Mouse (Mus musculus) heart, embryonic 11.5 days (tissue): ENCODE measurements at regions not wholly inside any gene's neighbourhood (a gene's known extent, or its start where the extent isn't known, plus 50 kb on each side); places are given as distances from the start of the nearest gene placed in this dataset.

ENCODE experiments used
- ATAC-seq: fragments of 200-750 bp; cut with Nextera tagmentation; replicated peaks from 2 replicates; pipeline ENCODE4 v1.8.0; 2017; ENCODE audit warnings: moderate library complexity; ENCODE audit not compliant: insufficient number of reproducible peaks, low FRiP score, low TSS enrichment
- H3K27ac ChIP-seq: fragments of 300-500 bp; sonication (generic); 2 replicates; pipeline ENCODE4 v1.5.1; 2014; ENCODE audit warnings: mild to moderate bottlenecking, low read depth, low read length
- H3K27me3 ChIP-seq: fragments of 300-500 bp; sonication (generic); 2 replicates; pipeline ENCODE4 v1.6.1; 2014; ENCODE audit warnings: mild to moderate bottlenecking, low read length, mixed read lengths; ENCODE audit not compliant: control insufficient read depth, insufficient read depth
- H3K36me3 ChIP-seq: fragments of 300-500 bp; sonication (generic); 2 replicates; pipeline ENCODE4 v1.6.1; 2014; ENCODE audit warnings: mild to moderate bottlenecking, low read length, moderate library complexity, mixed read lengths; ENCODE audit not compliant: control insufficient read depth, insufficient read depth
- H3K4me1 ChIP-seq: fragments of 300-500 bp; sonication (generic); 2 replicates; pipeline ENCODE4 v1.6.1; 2014; ENCODE audit warnings: low read length; ENCODE audit not compliant: control insufficient read depth, insufficient read depth
- H3K4me2 ChIP-seq: fragments of 300-500 bp; sonication (generic); 2 replicates; pipeline ENCODE4 v1.6.1; 2014; ENCODE audit warnings: mild to moderate bottlenecking, moderate library complexity
- H3K4me3 ChIP-seq: fragments of 300-500 bp; sonication (generic); 2 replicates; pipeline ENCODE4 v1.5.1; 2014; ENCODE audit warnings: low read depth, low read length
- H3K9ac ChIP-seq: fragments of 300-500 bp; sonication (generic); 2 replicates; pipeline ENCODE4 v1.6.1; 2014; ENCODE audit warnings: mild to moderate bottlenecking, low read depth, low read length, moderate library complexity
- H3K9me3 ChIP-seq: fragments of 300-500 bp; sonication (generic); replicated peaks from 2 replicates; pipeline ENCODE4 v1.6.1; 2016; ENCODE audit warnings: low read length; ENCODE audit not compliant: control insufficient read depth
- WGBS: fragments of 180-500 bp; shearing (Covaris S2); extraction: QIAGEN DNeasy Blood & Tissue Kit; methylation state at CpG from one replicate; pipeline ENCODE4 v1.1.7; 2014; ENCODE audit not compliant: insufficient replicate concordance; 5-methylcytosine and 5-hydroxymethylcytosine counted together

- no peak for ATAC-seq
- no peaks in the 10 kb centered on the region for H3K27me3 ChIP-seq
- WGBS: 32% methylated on average over 8 of the region's 8 CpGs
- no peak overlapping the region for H3K27ac ChIP-seq
- no peaks in the 10 kb centered on the region for H3K36me3 ChIP-seq
- H3K9ac ChIP-seq: no peak overlapping the region
- H3K4me2 ChIP-seq: no peak overlapping the region
- no peaks in the 10 kb centered on the region for H3K9me3 ChIP-seq
- H3K4me1 ChIP-seq: 0 out of 2 replicates have a peak, but pooled peaks cover 2% of the 10 kb centered on the region
- H3K4me3 ChIP-seq: no peak overlapping the region
These were observed 211.5 kb downstream of the Galc start for GRCm38 (mm10) chr12:98047765-98048164.

DNA sequence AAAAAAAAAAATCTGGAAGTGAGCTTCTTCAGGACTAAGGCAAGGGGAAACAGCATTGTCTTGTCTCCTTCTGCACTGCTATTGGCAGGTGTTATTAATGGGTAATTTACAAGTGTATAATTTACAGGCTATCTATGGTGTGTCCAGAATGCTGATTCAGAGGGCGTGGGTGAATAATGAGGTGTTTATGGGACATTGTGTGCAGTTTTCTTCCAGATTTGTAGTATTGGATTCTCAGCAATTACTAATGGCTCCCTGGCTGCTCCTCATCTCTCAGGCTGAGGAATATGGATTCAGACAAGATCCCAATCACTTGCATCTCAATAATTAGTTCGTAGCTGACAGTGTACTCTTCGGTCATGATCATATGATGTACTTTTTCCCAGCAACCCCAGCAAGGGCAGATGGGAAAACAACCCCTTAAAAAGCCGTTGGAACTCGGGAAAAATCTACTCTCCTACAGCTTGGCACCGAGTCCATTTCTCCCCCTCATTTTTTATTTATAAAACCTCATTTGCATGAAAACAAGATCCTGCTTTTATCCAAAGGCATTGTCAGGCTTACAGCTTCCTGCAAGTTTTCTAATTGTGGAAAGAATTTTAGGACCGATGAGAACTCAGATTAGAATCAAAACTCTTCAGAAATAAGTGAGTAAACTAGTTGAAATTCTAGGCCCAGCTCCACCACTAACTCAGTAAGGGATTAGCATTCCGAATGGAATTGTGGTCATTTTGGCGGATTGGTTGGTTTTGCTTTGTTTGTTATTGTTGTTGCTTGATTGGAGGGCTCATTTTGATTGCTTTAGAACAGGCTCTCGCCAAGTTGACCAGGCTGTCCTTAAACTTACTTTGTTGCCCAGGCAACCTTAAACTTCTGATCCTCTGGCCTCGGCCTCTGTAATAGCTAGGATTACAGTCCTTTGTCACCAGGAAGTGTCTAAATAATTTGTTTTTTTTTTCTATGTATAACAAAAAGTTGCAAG, 212.5 kb downstream of the Galc start:
- no peaks in the 10 kb centered on the region for H3K27me3 ChIP-seq
- ATAC-seq: no peak
- no peak overlapping the region for H3K27ac ChIP-seq
- H3K9me3 ChIP-seq: no peaks in the 10 kb centered on the region
- 78% methylated on average over 11 of the region's 11 CpGs for WGBS
- H3K36me3 ChIP-seq: no peaks in the 10 kb centered on the region
- no peak overlapping the region for H3K4me2 ChIP-seq
- H3K4me1 ChIP-seq: 0 out of 2 replicates have a peak, but pooled peaks cover 2% of the 10 kb centered on the region
- H3K4me3 ChIP-seq: no peak overlapping the region
- H3K9ac ChIP-seq: no peak overlapping the region

GRCm38 (mm10) chr12:98045784-98046458, 213.3 kb downstream of the Galc start:
- no peak overlapping the region for H3K9ac ChIP-seq
- ATAC-seq: no peak
- 0 out of 2 replicates have a peak, but pooled peaks cover 2% of the 10 kb centered on the region for H3K4me1 ChIP-seq
- H3K4me3 ChIP-seq: no peak overlapping the region
- 70% methylated on average over 5 of the region's 5 CpGs for WGBS
- no peaks in the 10 kb centered on the region for H3K27me3 ChIP-seq
- H3K4me2 ChIP-seq: no peak overlapping the region
- no peaks in the 10 kb centered on the region for H3K36me3 ChIP-seq
- no peaks in the 10 kb centered on the region for H3K9me3 ChIP-seq
- no peak overlapping the region for H3K27ac ChIP-seq

DNA sequence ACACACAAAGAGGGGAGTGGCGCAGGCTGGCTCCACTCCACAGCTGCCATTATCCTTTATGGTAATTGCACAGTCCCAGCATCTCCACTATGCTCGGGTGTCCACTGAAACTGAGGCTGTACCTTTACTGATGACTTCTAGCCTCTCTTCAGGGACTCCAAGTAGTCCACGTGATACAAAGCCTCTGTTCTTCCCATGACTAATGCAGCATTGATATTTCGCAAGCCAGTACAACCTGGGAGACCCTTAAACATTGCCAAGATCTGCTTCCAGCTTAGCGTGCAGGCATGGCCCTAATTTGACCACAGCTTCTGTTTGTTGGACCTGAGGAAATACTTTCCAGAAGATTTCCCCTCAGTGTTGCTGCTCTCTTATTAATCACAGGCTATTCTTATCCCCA, 215.8 kb downstream of the Galc start:
- ATAC-seq: no peak
- 71% methylated on average over 5 of the region's 5 CpGs for WGBS
- Histone ChIP-seq H3K9ac (no peak overlapping the region), H3K27ac (no peak overlapping the region), H3K4me3 (no peak overlapping the region), H3K36me3 (no peaks in the 10 kb centered on the region), H3K27me3 (no peaks in the 10 kb centered on the region), H3K4me2 (no peak overlapping the region), H3K9me3 (no peaks in the 10 kb centered on the region), H3K4me1 (no peaks in the 10 kb centered on the region)

GRCm38 (mm10) chr12:98039677-98040076, 219.6 kb downstream of the Galc start:
- 81% methylated on average over 4 of the region's 4 CpGs for whole genome bisulfite sequencing
- Histone ChIP-seq H3K27me3 (no peaks in the 10 kb centered on the region), H3K4me2 (no peak overlapping the region), H3K9me3 (no peaks in the 10 kb centered on the region), H3K4me3 (no peak overlapping the region), H3K36me3 (no peaks in the 10 kb centered on the region), H3K9ac (no peak overlapping the region), H3K27ac (no peak overlapping the region), H3K4me1 (no peaks in the 10 kb centered on the region)
- ATAC-seq: no peak

DNA sequence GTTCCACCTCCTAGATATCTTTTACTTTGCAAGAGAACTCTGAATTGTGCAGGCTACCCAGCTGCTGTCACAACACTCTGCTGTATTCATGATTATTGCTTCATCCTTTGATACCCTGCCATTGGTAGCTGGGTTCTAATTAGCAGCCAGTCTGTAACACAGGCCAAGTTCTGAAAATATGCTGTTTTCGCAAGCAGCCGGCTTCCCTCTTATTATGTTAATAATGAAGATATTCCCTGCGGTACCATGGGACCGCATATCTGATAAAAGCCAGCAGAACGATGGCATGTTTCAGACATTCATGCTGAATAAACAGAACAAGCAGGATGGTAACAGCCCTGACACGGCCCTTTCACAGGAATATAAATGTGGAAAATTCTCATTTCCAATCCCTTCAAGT, 235.6 kb downstream of the Galc start:
- Histone ChIP-seq H3K4me3 (no peak overlapping the region), H3K9me3 (no peaks in the 10 kb centered on the region), H3K4me1 (no peaks in the 10 kb centered on the region), H3K27ac (no peak overlapping the region), H3K36me3 (no peaks in the 10 kb centered on the region), H3K4me2 (no peak overlapping the region), H3K27me3 (no peaks in the 10 kb centered on the region), H3K9ac (no peak overlapping the region)
- ATAC-seq: no peak
- WGBS: 81% methylated on average over 6 of the region's 6 CpGs

GRCm38 (mm10) chr12:98014607-98015278, 244.5 kb downstream of the Galc start:
- no peak for ATAC-seq
- Histone ChIP-seq H3K4me1 (no peaks in the 10 kb centered on the region), H3K4me3 (no peak overlapping the region), H3K9ac (no peak overlapping the region), H3K4me2 (no peak overlapping the region), H3K9me3 (no peaks in the 10 kb centered on the region), H3K36me3 (no peaks in the 10 kb centered on the region), H3K27me3 (no peaks in the 10 kb centered on the region), H3K27ac (no peak overlapping the region)
- WGBS: 57% methylated on average over 8 of the region's 8 CpGs

DNA sequence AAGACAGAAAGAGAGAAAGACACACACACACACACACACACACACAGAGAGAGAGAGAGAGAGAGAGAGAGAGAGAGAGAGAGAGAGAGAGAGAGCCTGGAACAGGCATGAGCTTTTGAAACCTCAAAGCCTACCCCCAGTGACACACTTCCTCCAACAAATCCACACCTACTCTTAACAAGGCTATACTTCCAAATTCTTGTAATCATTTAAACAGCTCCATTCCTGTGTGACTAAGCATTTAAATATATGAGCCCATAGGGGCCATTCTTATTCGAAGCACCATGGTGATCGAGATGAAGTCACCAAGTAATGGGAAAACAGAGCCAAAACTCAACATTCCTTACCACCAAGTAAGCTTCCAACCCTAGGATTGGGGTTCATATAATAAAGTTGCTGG, 250.1 kb downstream of the Galc start:
- Histone ChIP-seq H3K4me2 (no peak overlapping the region), H3K27ac (no peak overlapping the region), H3K9me3 (no peaks in the 10 kb centered on the region), H3K9ac (no peak overlapping the region), H3K4me1 (no peaks in the 10 kb centered on the region), H3K36me3 (no peaks in the 10 kb centered on the region), H3K27me3 (no peaks in the 10 kb centered on the region), H3K4me3 (no peak overlapping the region)
- no peak for ATAC-seq
- WGBS: 73% methylated on average over 2 of the region's 2 CpGs
